Mouse (Mus musculus) forebrain, embryonic 10.5 days (tissue): ENCODE data around the gene Sik1. TPM values are rescaled to one million over a fixed set of nuclear protein-coding genes. Genes with fewer than 3 reads are reported as not detected.

ENCODE experiments used
- DNase-seq: peaks from one replicate; pipeline ENCODE4 v3.0.0-alpha.2; 2017; ENCODE audit warnings: low spot score; ENCODE audit errors: extremely low spot score
- H3K27ac ChIP-seq: fragments of 300-500 bp; sonication (generic); 2 replicates; pipeline ENCODE4 v1.5.1; 2016; ENCODE audit warnings: mild to moderate bottlenecking
- H3K27me3 ChIP-seq: fragments of 300-500 bp; sonication (generic); 2 replicates; pipeline ENCODE4 v1.6.1; 2016; ENCODE audit warnings: mild to moderate bottlenecking; ENCODE audit not compliant: poor library complexity, severe bottlenecking
- H3K36me3 ChIP-seq: fragments of 300-500 bp; sonication (generic); replicated peaks from 2 replicates; pipeline ENCODE4 v1.6.1; 2016; ENCODE audit warnings: mild to moderate bottlenecking, moderate library complexity
- H3K4me1 ChIP-seq: fragments of 300-500 bp; sonication (generic); 2 replicates; pipeline ENCODE4 v1.6.1; 2016
- H3K4me3 ChIP-seq: fragments of 300-500 bp; sonication (generic); 2 replicates; pipeline ENCODE4 v1.5.1; 2016; ENCODE audit warnings: mild to moderate bottlenecking, moderate library complexity
- H3K9me3 ChIP-seq: fragments of 300-500 bp; sonication (generic); 2 replicates; pipeline ENCODE4 v1.6.1; 2016; ENCODE audit warnings: mild to moderate bottlenecking, moderate library complexity
- WGBS: fragments of 180-500 bp; shearing (Covaris S2); methylation state at CpG from one replicate; pipeline ENCODE4 v1.1.7; 2016; 5-methylcytosine and 5-hydroxymethylcytosine counted together
- polyA plus RNA-seq: library from polyadenylated mRNA; unstranded; fragments of >200 nt; fragmentation: Nextera tagmentation; extraction: Ambion mirVana; gene quantifications from 2 replicates; pipeline ENCODE4 v1.2.1, GENCODE M21; 2016

Gene Sik1
- polyA plus RNA-seq, 1 experiment from 2014 or later = 10.0 TPM

- H3K4me1 ChIP-seq = peaks cover 40% of the 10 kb centered on the region
- no peak overlapping the region for H3K27ac ChIP-seq
- H3K9me3 ChIP-seq = no peaks in the 10 kb centered on the region
- H3K36me3 ChIP-seq = no peaks in the 10 kb centered on the region
- no peaks in the 10 kb centered on the region for H3K27me3 ChIP-seq
- no peak overlapping the region for H3K4me3 ChIP-seq
- DNase-seq = no peak
- 95% methylated on average over 8 of the region's 8 CpGs for WGBS
Measured at GRCm38 (mm10) chr17:31860856-31861255, 5.3 kb upstream of the Sik1 start.

- WGBS = 70% methylated on average over 2 of the region's 2 CpGs
Measured at GRCm38 (mm10) chr17:31859367-31859766, 3.8 kb upstream of the Sik1 start.

GRCm38 (mm10) chr17:31858786-31859185, 3.2 kb upstream of the Sik1 start:
- Histone ChIP-seq H3K27ac (no peak overlapping the region), H3K4me3 (no peak overlapping the region), H3K27me3 (no peaks in the 10 kb centered on the region), H3K36me3 (peaks cover 2% of the 10 kb centered on the region; the same call in 1 of the 2 replicates), H3K9me3 (no peaks in the 10 kb centered on the region), H3K4me1 (peaks cover 35% of the 10 kb centered on the region)
- WGBS = 86% methylated on average over 2 of the region's 2 CpGs
- DNase-seq = no peak

More at GRCm38 (mm10) chr17:31859367-31859766, 3.8 kb upstream of the Sik1 start:
- Histone ChIP-seq H3K36me3 (no peaks in the 10 kb centered on the region), H3K27ac (no peak overlapping the region), H3K9me3 (no peaks in the 10 kb centered on the region), H3K27me3 (no peaks in the 10 kb centered on the region), H3K4me3 (no peak overlapping the region), H3K4me1 (peaks cover 34% of the 10 kb centered on the region)
- no peak for DNase-seq

- Histone ChIP-seq H3K9me3 (no peaks in the 10 kb centered on the region), H3K36me3 (peaks cover 11% of the 10 kb centered on the region), H3K4me3 (no peak overlapping the region), H3K27me3 (no peaks in the 10 kb centered on the region), H3K4me1 (peaks cover 43% of the 10 kb centered on the region), H3K27ac (no peak overlapping the region)
- WGBS = 83% methylated on average over 3 of the region's 3 CpGs
- no peak for DNase-seq
Measured at GRCm38 (mm10) chr17:31857903-31858426, 2.4 kb upstream of the Sik1 start.

GRCm38 (mm10) chr17:31857251-31857650, 1.6 kb upstream of the Sik1 start:
- H3K9me3 ChIP-seq = no peaks in the 10 kb centered on the region
- peaks cover 15% of the 10 kb centered on the region for H3K36me3 ChIP-seq
- peak overlapping the region; percentile 94 for H3K27ac ChIP-seq
- no peak overlapping the region for H3K4me3 ChIP-seq
- no peaks in the 10 kb centered on the region for H3K27me3 ChIP-seq
- WGBS = 88% methylated on average over 4 of the region's 4 CpGs
- peaks cover 48% of the 10 kb centered on the region for H3K4me1 ChIP-seq
- no peak for DNase-seq

- no peaks in the 10 kb centered on the region for H3K9me3 ChIP-seq
- peaks cover 52% of the 10 kb centered on the region for H3K4me1 ChIP-seq
- WGBS = 57% methylated on average over 17 of the region's 17 CpGs
- H3K27ac ChIP-seq = peak overlapping the region; percentile 94
- H3K4me3 ChIP-seq = peak overlapping the region; percentile 95
- H3K27me3 ChIP-seq = no peaks in the 10 kb centered on the region
- peak; percentile 33 for DNase-seq
- H3K36me3 ChIP-seq = peaks cover 17% of the 10 kb centered on the region
Measured at GRCm38 (mm10) chr17:31856519-31857160, 1.0 kb upstream of the Sik1 start.

GRCm38 (mm10) chr17:31854770-31855596, 621 bp downstream of the Sik1 start:
- Histone ChIP-seq H3K27ac (peak overlapping the region; percentile 94), H3K4me1 (peaks cover 54% of the 10 kb centered on the region), H3K36me3 (peaks cover 33% of the 10 kb centered on the region), H3K27me3 (no peaks in the 10 kb centered on the region), H3K4me3 (peak overlapping the region; percentile 95), H3K9me3 (no peaks in the 10 kb centered on the region)
- DNase-seq = peak; percentile 61
- 1% methylated on average over 71 of the region's 73 CpGs for WGBS

- peaks cover 54% of the 10 kb centered on the region for H3K4me1 ChIP-seq
- 82% methylated on average over 17 of the region's 17 CpGs for WGBS
- peaks cover 47% of the 10 kb centered on the region for H3K36me3 ChIP-seq
- H3K27ac ChIP-seq = 0 out of 2 replicates have a peak overlapping the region, but pooled peaks have one; percentile 9
- H3K9me3 ChIP-seq = no peaks in the 10 kb centered on the region
- H3K27me3 ChIP-seq = no peaks in the 10 kb centered on the region
- H3K4me3 ChIP-seq = peak overlapping the region; percentile 95; the same call in 1 of the 2 replicates
- DNase-seq = no peak
Measured at GRCm38 (mm10) chr17:31853448-31854188, 2.0 kb downstream of the Sik1 start.

GRCm38 (mm10) chr17:31852782-31853447, 2.7 kb downstream of the Sik1 start:
- 75% methylated on average over 12 of the region's 12 CpGs for WGBS
- Histone ChIP-seq H3K27me3 (no peaks in the 10 kb centered on the region), H3K4me1 (peaks cover 52% of the 10 kb centered on the region), H3K27ac (0 out of 2 replicates have a peak overlapping the region, but pooled peaks have one; percentile 9), H3K9me3 (no peaks in the 10 kb centered on the region), H3K4me3 (peak overlapping the region; percentile 95; the same call in 1 of the 2 replicates), H3K36me3 (peaks cover 54% of the 10 kb centered on the region)
- DNase-seq = no peak

- Histone ChIP-seq H3K27ac (peak overlapping the region; percentile 5; the same call in 1 of the 2 replicates), H3K27me3 (no peaks in the 10 kb centered on the region), H3K36me3 (peaks cover 64% of the 10 kb centered on the region), H3K9me3 (no peaks in the 10 kb centered on the region), H3K4me3 (no peak overlapping the region), H3K4me1 (peaks cover 43% of the 10 kb centered on the region)
- DNase-seq = no peak
- 90% methylated on average over 6 of the region's 6 CpGs for WGBS
Measured at GRCm38 (mm10) chr17:31851816-31852476, 3.7 kb downstream of the Sik1 start.

- 94% methylated on average over 17 of the region's 17 CpGs for WGBS
- Histone ChIP-seq H3K36me3 (peaks cover 78% of the 10 kb centered on the region), H3K4me3 (no peak overlapping the region), H3K9me3 (no peaks in the 10 kb centered on the region), H3K27ac (no peak overlapping the region), H3K4me1 (peaks cover 32% of the 10 kb centered on the region), H3K27me3 (no peaks in the 10 kb centered on the region)
- DNase-seq = no peak
Measured at GRCm38 (mm10) chr17:31850457-31850980, 5.1 kb downstream of the Sik1 start.
